Mouse (Mus musculus) small intestine, adult 2 months (tissue): ENCODE measurements around the gene Dctn1.

Experiments
- CTCF ChIP-seq: fragments of 200-500 bp; IDR thresholded peaks from 2 replicates; pipeline ENCODE4 v1.5.1; 2012; ENCODE audit warnings: low read depth, mild to moderate bottlenecking, control low read depth, inconsistent platforms, low read length, moderate library complexity, mixed read lengths; ENCODE audit not compliant: insufficient replicate concordance, insufficient read length; ENCODE audit errors: extremely low read depth
- POLR2A ChIP-seq: fragments of 200-500 bp; IDR thresholded peaks from 2 replicates; pipeline ENCODE4 v1.6.1; 2012; ENCODE audit warnings: low read depth, mild to moderate bottlenecking, control low read depth, inconsistent platforms, low read length, moderate library complexity

- TF ChIP-seq CTCF (no peak), POLR2A (no peak)
Observed at GRCm38 (mm10) chr6:83245134-83245533, 79.4 kb downstream of the Dctn1 start.
